ENCODE assay signal across 27 mouse cellular contexts in genomic region chr17:10572436-10572835, GRCm38 (mm10).
"Had no signal": no experiment of that assay in that cellular context is flagged by ENCODE, and none has a peak within 500 bp of the region (broad histone marks: within the 10 kb centered on the region; RNA-seq: fewer than 3 reads in every experiment).

No protein-coding gene starts in this region.

- DNase-seq: left cerebral cortex, postnatal 4 days; liver; liver, embryonic 13.5 days; liver, postnatal 0 days; lung, adult 18-20 months; lung, embryonic 14.5 days; lung, postnatal 10 days; lung, postnatal 14 days; lung, postnatal 36 days; lung, postnatal 4 days; midbrain, embryonic 14.5 days had no signal

- H3K4me3 ChIP-seq: limb, embryonic 10.5 days; limb, embryonic 12.5 days; limb, embryonic 13.5 days; limb, embryonic 15.5 days; liver, embryonic 12.5 days; liver, embryonic 13.5 days; liver, embryonic 15.5 days; lung, embryonic 15.5 days; megakaryocyte, embryonic 14.5 days; midbrain, embryonic 10.5 days; midbrain, embryonic 12.5 days; midbrain, embryonic 13.5 days; midbrain, embryonic 15.5 days; myocyte; neural tube, embryonic 12.5 days had no signal

- ATAC-seq: liver, embryonic 12.5 days; liver, postnatal 0 days; lung, postnatal 0 days; midbrain, embryonic 13.5 days; midbrain, embryonic 15.5 days; midbrain, embryonic 16.5 days had no signal

- H3K4me1 ChIP-seq: limb, embryonic 12.5 days; limb, embryonic 13.5 days; limb, embryonic 15.5 days; liver, embryonic 12.5 days; liver, embryonic 13.5 days; liver, embryonic 15.5 days; megakaryocyte, embryonic 14.5 days; midbrain, embryonic 10.5 days; midbrain, embryonic 12.5 days; midbrain, embryonic 13.5 days; midbrain, embryonic 15.5 days; neural tube, embryonic 12.5 days had no signal
